ENCODE assay signal across 12 mouse cellular contexts in genomic region chrX:134353848-134354247, GRCm38 (mm10). TPM values are rescaled to one million over a fixed set of nuclear protein-coding genes. Genes with fewer than 3 reads are reported as not detected.
DNase-seq lines count a peak whose midpoint lies in the region; TF ChIP-seq lines count a peak whose summit lies in the region.
"Had no signal": no experiment of that assay in that cellular context is flagged by ENCODE, and none has a peak within 500 bp of the region (broad histone marks: within the 10 kb centered on the region; RNA-seq: fewer than 3 reads in every experiment).

No protein-coding gene starts in this region.

- peak; percentile 3 for DNase-seq in cerebellum, adult 8-10 months
- no peak for DNase-seq in cerebellum, postnatal 4 days (ENCODE audit: low spot score in 2 of 2)
- DNase-seq in layer of hippocampus, adult 2 months (ENCODE audit: low spot score in 2 of 2), result no peak
- no peak for DNase-seq in layer of hippocampus, adult 8-10 months (ENCODE audit: low spot score in 2 of 2)
- DNase-seq in A20 (ENCODE audit: low read depth, low spot score), result peak; percentile 7
- DNase-seq in cerebellum, postnatal 10 days, result peak; percentile 11 to 16
- no peak for DNase-seq in ovary, postnatal 36 days (ENCODE audit: low spot score)
- no peak for DNase-seq in right cerebral cortex, postnatal 10 days (ENCODE audit: low spot score in 2 of 2)
- DNase-seq: heart, postnatal 4 days; thymus, postnatal 36 days had no signal

- no peak overlapping the region for H3K4me3 ChIP-seq in layer of hippocampus, adult 2 months
- H3K4me3 ChIP-seq: kidney, embryonic 15.5 days; liver, embryonic 12.5 days had no signal

- TF ChIP-seq CTCF in layer of hippocampus, adult 2 months (conservative IDR thresholded peaks at IDR 0.05), result peak; percentile 73

- H3K27ac ChIP-seq in layer of hippocampus, adult 2 months, result no peak overlapping the region
- H3K27ac ChIP-seq: kidney, embryonic 15.5 days; liver, embryonic 12.5 days had no signal

RNA-seq across cellular contexts. Expression of gene Cenpi, which starts 46.0 kb away (rescaled TPM):
- total RNA-seq in layer of hippocampus, adult 2 months (2021), result under 1 TPM; 0.23 to 0.42 TPM
- total RNA-seq in layer of hippocampus, adult 8-10 months (2022), result under 1 TPM; 0.28 to 0.64 (median 0.35) TPM

RNA-seq across cellular contexts. Expression of gene Drp2, which starts 50.5 kb away (rescaled TPM):
- 10 to 100 TPM; 41.8 to 45.1 TPM for total RNA-seq in layer of hippocampus, adult 2 months (2021)
- 10 to 100 TPM; 30.2 to 48.0 (median 41.8) TPM for total RNA-seq in layer of hippocampus, adult 8-10 months (2022)

RNA-seq across cellular contexts. Expression of gene Tmem35a, which starts 58.8 kb away (rescaled TPM):
- 10 to 100 TPM; 47.1 to 53.0 TPM for total RNA-seq in layer of hippocampus, adult 2 months (2021)
- total RNA-seq in layer of hippocampus, adult 8-10 months (2022), result 10 to 100 TPM; 50.5 to 64.1 (median 53.3) TPM

Comparison
In these comparisons a context has a peak if more than half of its experiments do, and no peak if none do; other contexts are left out.
1. DNase-seq: peak in cerebellum, adult 8-10 months (single experiment), A20 (single experiment) and cerebellum, postnatal 10 days (2 of 2); none in cerebellum, postnatal 4 days (0 of 2), layer of hippocampus, adult 2 months (0 of 2), layer of hippocampus, adult 8-10 months (0 of 2), ovary, postnatal 36 days (single experiment) and right cerebral cortex, postnatal 10 days (0 of 2).